Mouse (Mus musculus): ENCODE data around the gene Epha2. TPM values are rescaled to one million over a fixed set of nuclear protein-coding genes. Genes with fewer than 3 reads are reported as not detected.

Gene Epha2
- total RNA-seq, 1 experiment, result 256 TPM

DNA sequence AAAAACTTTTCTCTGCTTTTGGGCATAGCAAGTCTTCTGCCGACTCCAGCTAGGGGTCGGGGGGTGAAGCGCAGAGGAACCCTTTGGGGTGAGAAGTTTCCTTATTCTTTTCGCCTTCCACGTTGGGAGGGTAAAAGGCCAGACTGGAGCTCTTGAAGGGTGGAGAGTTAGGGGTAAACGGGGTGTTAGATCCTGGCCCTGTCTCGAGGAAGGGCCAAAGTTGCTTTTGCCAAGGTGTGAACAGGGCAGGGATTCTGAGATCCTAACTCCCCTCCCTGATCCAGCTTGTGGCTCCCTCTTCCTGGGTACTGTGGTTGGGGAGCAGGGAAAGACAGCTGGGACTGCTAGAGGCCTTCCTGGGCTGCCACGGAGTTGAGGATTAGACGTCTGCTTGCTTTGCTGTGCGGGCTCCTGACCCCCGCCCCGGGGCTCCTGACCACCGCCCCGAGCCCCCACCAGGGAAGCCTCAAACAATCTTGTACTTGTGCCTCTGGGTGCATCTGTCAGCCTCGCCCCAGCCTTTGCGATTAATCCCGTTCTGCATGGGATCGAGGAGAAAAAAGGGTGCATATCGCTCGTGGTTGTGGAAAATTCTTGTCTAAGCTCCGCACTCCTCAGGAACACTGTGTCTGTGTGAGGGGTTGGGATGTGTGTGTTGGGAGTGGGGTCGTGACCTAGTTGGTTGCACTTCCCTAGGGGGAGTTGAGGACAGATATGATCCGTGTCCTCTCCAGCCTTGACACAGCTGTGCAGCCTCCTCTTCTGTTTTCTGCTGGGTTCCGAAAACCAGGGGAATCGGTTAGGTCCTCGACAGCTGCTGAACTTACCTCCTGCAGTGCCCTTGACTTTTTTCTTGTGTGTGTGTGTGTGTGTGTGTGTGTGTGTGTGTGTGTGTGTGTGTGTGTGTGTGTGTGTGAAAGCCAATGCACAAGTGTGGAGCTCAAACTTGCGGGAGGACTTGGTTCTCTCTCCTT is 1.7 kb downstream of the Epha2 start:
- Histone ChIP-seq H3K9ac (ENCODE audit: insufficient read depth, low read depth, low read length, poor library complexity, severe bottlenecking) (peak overlapping the region; percentile 84), H3K27ac (ENCODE audit: insufficient read depth, low read depth, low read length, poor library complexity, severe bottlenecking) (peak overlapping the region; percentile 11; the same call in 1 of the 2 replicates), H3K4me3 (ENCODE audit: insufficient read depth in 1 of 2, low read depth in 1 of 2, low read length in 2 of 2, poor library complexity in 1 of 2, severe bottlenecking in 1 of 2) (peak overlapping the region; percentile 78 to 90), H3K9me3 (ENCODE audit: control insufficient read depth, insufficient read depth, low read depth, low read length) (no peaks in the 10 kb centered on the region; the same call in 1 of the 2 replicates), H3K36me3 (ENCODE audit: control insufficient read depth, insufficient read depth, low read length, poor library complexity, severe bottlenecking) (peaks cover 17% of the 10 kb centered on the region), H3K4me1 (ENCODE audit: control insufficient read depth in 2 of 2, insufficient read depth in 2 of 2, low read length in 2 of 2, poor library complexity in 1 of 2) (peaks cover 6 to 28% of the 10 kb centered on the region in 2 experiments; a peak in 3 of 4 replicates)
- in situ Hi-C loops (cut with MboI; ENCODE audit: low sequenced_read_pairs in 2 of 2, unreplicated experiment in 2 of 2), result no loop called here
- no peak for DNase-seq (ENCODE audit: low read depth, low spot score)
- TF ChIP-seq ZNF384 (IDR thresholded peaks at IDR 0.05; ENCODE audit: low read depth, low read length), result no peak
- TF ChIP-seq ZC3H11A (IDR thresholded peaks at IDR 0.05; ENCODE audit: borderline replicate concordance, low read depth, low read length), result no peak
- no peak for TF ChIP-seq MAFK (IDR thresholded peaks at IDR 0.05; ENCODE audit: insufficient read depth, low read depth, low read length)
- TF ChIP-seq HCFC1 (IDR thresholded peaks at IDR 0.05; ENCODE audit: borderline replicate concordance, insufficient read depth, low read length), result no peak
- no peak for TF ChIP-seq CHD2 (IDR thresholded peaks at IDR 0.05; ENCODE audit: low read depth, low read length)

DNA sequence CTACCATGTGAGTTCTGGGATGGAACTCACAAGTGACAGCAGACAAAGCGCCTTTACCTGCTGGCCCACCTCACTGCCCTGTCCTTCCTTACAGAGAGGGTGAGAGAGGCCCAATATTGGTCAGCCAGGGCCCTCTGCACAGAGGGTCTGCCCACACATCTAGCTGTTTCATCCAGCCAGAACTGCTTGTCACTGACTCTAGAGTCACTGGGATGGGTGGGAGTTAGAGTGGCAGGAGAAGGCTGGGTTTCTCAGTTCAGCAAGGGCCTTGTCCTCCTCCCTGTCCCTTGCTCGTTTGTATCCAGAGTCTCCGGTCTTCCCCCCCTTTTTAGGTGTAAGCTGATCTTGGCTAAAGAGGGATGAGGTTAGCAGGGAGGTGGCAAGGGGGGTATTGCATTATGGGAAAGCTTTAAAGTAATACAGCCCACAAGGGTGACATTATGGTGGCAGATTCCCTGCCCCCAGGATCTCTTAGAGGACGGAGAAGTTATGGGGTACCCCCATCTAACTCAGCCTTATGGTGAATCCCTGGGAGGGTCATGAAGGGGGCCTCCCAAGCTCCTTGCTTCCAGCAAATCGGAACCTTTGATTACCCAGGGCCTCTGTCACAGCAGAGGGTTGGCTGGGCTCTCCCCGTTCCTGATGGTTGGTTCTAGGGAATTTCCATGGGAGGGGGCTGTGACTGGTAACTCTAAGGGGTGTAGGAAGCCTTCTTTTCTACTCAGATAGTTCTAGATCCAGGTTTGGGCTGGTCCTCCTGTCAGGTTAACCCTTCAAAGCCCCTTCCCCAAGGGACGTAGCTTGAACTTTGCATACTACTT is 2.6 kb downstream of the Epha2 start:
- H3K27ac ChIP-seq (ENCODE audit: insufficient read depth, low read depth, low read length, poor library complexity, severe bottlenecking), result no peak overlapping the region
- H3K36me3 ChIP-seq (ENCODE audit: control insufficient read depth, insufficient read depth, low read length, poor library complexity, severe bottlenecking), result peaks cover 26% of the 10 kb centered on the region
- peak overlapping the region; percentile 84 for H3K9ac ChIP-seq (ENCODE audit: insufficient read depth, low read depth, low read length, poor library complexity, severe bottlenecking)
- no peak for DNase-seq (ENCODE audit: low read depth, low spot score)
- peaks cover 6 to 32% of the 10 kb centered on the region in 2 experiments; a peak in 3 of 4 replicates for H3K4me1 ChIP-seq (ENCODE audit: control insufficient read depth in 2 of 2, insufficient read depth in 2 of 2, low read length in 2 of 2, poor library complexity in 1 of 2)
- TF ChIP-seq ZC3H11A (IDR thresholded peaks at IDR 0.05; ENCODE audit: borderline replicate concordance, low read depth, low read length) (no peak), MAFK (IDR thresholded peaks at IDR 0.05; ENCODE audit: insufficient read depth, low read depth, low read length) (no peak), CHD2 (IDR thresholded peaks at IDR 0.05; ENCODE audit: low read depth, low read length) (no peak), HCFC1 (IDR thresholded peaks at IDR 0.05; ENCODE audit: borderline replicate concordance, insufficient read depth, low read length) (no peak), ZNF384 (IDR thresholded peaks at IDR 0.05; ENCODE audit: low read depth, low read length) (no peak)
- H3K4me3 ChIP-seq (ENCODE audit: insufficient read depth in 1 of 2, low read depth in 1 of 2, low read length in 2 of 2, poor library complexity in 1 of 2, severe bottlenecking in 1 of 2), result peak overlapping the region; percentile 78 to 90
- in situ Hi-C loops (cut with MboI; ENCODE audit: low sequenced_read_pairs in 2 of 2, unreplicated experiment in 2 of 2), result no loop called here
- no peaks in the 10 kb centered on the region; the same call in 1 of the 2 replicates for H3K9me3 ChIP-seq (ENCODE audit: control insufficient read depth, insufficient read depth, low read depth, low read length)

DNA sequence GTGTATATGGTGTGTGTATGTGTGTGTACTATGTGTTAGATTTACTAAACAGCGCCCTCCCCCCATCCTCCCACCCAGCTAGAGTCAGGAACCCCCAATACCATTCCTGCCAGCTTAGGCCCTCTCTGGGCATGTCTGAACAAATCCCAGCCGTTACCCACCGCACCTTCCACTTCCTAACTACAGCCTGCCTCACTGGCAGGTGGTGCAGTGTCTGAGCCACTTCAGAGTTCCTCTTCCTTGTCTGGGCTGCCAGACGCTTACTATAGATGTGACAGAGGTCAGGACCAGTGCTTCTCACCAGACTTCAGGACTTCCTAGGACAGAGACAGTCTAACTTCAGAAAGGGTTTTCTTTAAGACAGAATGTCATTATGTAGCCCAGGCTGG is 3.2 kb downstream of the Epha2 start:
- in situ Hi-C loops (cut with MboI; ENCODE audit: low sequenced_read_pairs in 2 of 2, unreplicated experiment in 2 of 2), result no loop called here
- peaks cover 6 to 36% of the 10 kb centered on the region in 2 experiments; a peak in 3 of 4 replicates for H3K4me1 ChIP-seq (ENCODE audit: control insufficient read depth in 2 of 2, insufficient read depth in 2 of 2, low read length in 2 of 2, poor library complexity in 1 of 2)
- no peak for DNase-seq (ENCODE audit: low read depth, low spot score)
- TF ChIP-seq MAFK (IDR thresholded peaks at IDR 0.05; ENCODE audit: insufficient read depth, low read depth, low read length) (no peak), CHD2 (IDR thresholded peaks at IDR 0.05; ENCODE audit: low read depth, low read length) (no peak), ZNF384 (IDR thresholded peaks at IDR 0.05; ENCODE audit: low read depth, low read length) (no peak), ZC3H11A (IDR thresholded peaks at IDR 0.05; ENCODE audit: borderline replicate concordance, low read depth, low read length) (no peak), HCFC1 (IDR thresholded peaks at IDR 0.05; ENCODE audit: borderline replicate concordance, insufficient read depth, low read length) (no peak)
- no peaks in the 10 kb centered on the region; the same call in 1 of the 2 replicates for H3K9me3 ChIP-seq (ENCODE audit: control insufficient read depth, insufficient read depth, low read depth, low read length)
- H3K27ac ChIP-seq (ENCODE audit: insufficient read depth, low read depth, low read length, poor library complexity, severe bottlenecking), result 0 out of 2 replicates have a peak overlapping the region, but pooled peaks have one; percentile 3
- H3K4me3 ChIP-seq (ENCODE audit: insufficient read depth in 1 of 2, low read depth in 1 of 2, low read length in 2 of 2, poor library complexity in 1 of 2, severe bottlenecking in 1 of 2), result peak overlapping the region; percentile 78 to 90
- peaks cover 32% of the 10 kb centered on the region for H3K36me3 ChIP-seq (ENCODE audit: control insufficient read depth, insufficient read depth, low read length, poor library complexity, severe bottlenecking)
- peak overlapping the region; percentile 30 for H3K9ac ChIP-seq (ENCODE audit: insufficient read depth, low read depth, low read length, poor library complexity, severe bottlenecking)

DNA sequence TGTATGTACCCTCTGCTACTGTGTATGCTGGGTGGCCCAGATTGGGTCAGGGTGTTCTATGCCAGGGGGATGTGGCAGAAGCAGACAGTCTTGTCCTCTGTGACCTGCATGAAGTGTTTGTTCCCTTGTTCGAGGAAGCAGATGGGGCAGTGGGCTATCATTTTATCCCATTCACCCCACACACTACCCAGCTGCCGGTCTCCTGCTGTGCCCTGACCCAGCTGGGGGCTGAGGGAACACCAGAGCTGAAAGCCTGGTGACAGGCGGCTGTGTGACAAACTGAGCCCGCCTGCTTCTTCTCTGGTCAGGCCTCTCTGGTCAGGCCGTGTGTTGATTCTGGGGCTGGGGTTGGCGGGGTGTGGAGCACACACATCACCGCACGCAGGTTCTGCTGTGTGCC is 5.0 kb downstream of the Epha2 start:
- Histone ChIP-seq H3K4me1 (ENCODE audit: control insufficient read depth in 2 of 2, insufficient read depth in 2 of 2, low read length in 2 of 2, poor library complexity in 1 of 2) (peaks cover 0 to 39% of the 10 kb centered on the region in 2 experiments; a peak in 2 of 4 replicates), H3K36me3 (ENCODE audit: control insufficient read depth, insufficient read depth, low read length, poor library complexity, severe bottlenecking) (peaks cover 48% of the 10 kb centered on the region), H3K27ac (ENCODE audit: insufficient read depth, low read depth, low read length, poor library complexity, severe bottlenecking) (no peak overlapping the region), H3K9ac (ENCODE audit: insufficient read depth, low read depth, low read length, poor library complexity, severe bottlenecking) (peak overlapping the region; percentile 26), H3K9me3 (ENCODE audit: control insufficient read depth, insufficient read depth, low read depth, low read length) (no peaks in the 10 kb centered on the region; the same call in 1 of the 2 replicates), H3K4me3 (ENCODE audit: insufficient read depth in 1 of 2, low read depth in 1 of 2, low read length in 2 of 2, poor library complexity in 1 of 2, severe bottlenecking in 1 of 2) (peak overlapping the region; percentile 1 to 9; a peak in 2 of 4 replicates)
- TF ChIP-seq HCFC1 (IDR thresholded peaks at IDR 0.05; ENCODE audit: borderline replicate concordance, insufficient read depth, low read length) (no peak), MAFK (IDR thresholded peaks at IDR 0.05; ENCODE audit: insufficient read depth, low read depth, low read length) (no peak), ZNF384 (IDR thresholded peaks at IDR 0.05; ENCODE audit: low read depth, low read length) (no peak), ZC3H11A (IDR thresholded peaks at IDR 0.05; ENCODE audit: borderline replicate concordance, low read depth, low read length) (no peak)
- in situ Hi-C loops (cut with MboI; ENCODE audit: low sequenced_read_pairs in 2 of 2, unreplicated experiment in 2 of 2), result no loop called here
- DNase-seq (ENCODE audit: low read depth, low spot score), result no peak
